ENCODE assay signal across 1 mouse cellular context in the genomic region with DNA sequence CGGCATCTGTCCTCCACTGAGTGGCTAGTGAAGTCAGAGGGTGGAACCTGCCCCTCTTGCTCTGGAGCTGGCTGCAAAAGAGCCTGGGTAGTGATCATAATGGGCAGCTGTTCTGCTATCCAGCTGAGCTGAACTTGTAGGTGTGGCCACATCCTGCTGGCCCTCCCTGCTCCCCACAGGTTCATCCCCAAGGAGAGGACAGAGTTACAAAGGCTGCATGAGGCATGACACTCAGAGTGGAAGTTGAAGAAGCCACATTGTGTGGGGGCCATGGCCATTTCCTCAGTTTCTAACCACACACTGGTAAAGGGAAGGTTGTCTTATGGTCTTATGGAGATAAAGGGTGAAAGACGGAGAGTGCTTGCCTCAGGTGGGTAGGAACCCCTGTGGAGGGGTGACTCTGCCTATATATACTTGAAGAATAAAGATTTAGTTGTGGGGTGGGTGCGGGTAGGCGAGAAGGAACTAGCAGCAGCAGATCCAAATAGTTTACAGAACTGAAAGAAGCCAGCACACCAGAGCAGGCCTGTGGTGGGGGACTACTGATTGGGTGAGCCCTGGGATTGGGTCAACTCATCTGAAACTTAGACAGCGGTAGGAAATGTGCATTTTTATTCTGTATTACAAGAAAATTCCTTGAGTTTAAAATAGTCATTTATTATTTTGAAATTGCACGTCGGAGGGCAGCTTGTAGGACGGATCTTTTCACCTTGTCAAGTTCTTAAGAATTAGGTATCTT.
TF ChIP-seq lines count a peak whose summit lies in the region.

No protein-coding gene starts in this region.

TF ChIP-seq in CH12.LX, 34 proteins besides CTCF, POLR2A, EP300 and RAD21 (continued from another document):
- 0 out of 2 replicates have a peak, but pooled peaks have one; percentile 4 for TF ChIP-seq JUN (IDR thresholded peaks at IDR 0.05; ENCODE audit: insufficient read depth, low read depth, low read length)
- no peak for TF ChIP-seq MAFK (IDR thresholded peaks at IDR 0.05; ENCODE audit: insufficient replicate concordance, low read length)
- TF ChIP-seq IRF4 (IDR thresholded peaks at IDR 0.05; ENCODE audit: low read depth, low read length) = peak; percentile 90
- no peak for TF ChIP-seq HCFC1 (IDR thresholded peaks at IDR 0.05; ENCODE audit: low read depth, low read length)
- no peak for TF ChIP-seq PAX5 (IDR thresholded peaks at IDR 0.05; ENCODE audit: low read length)
- TF ChIP-seq ZKSCAN1 (IDR thresholded peaks at IDR 0.05; ENCODE audit: borderline replicate concordance, low read depth, low read length) = no peak
- no peak for TF ChIP-seq E2F4 (IDR thresholded peaks at IDR 0.05; ENCODE audit: insufficient replicate concordance, low read depth, low read length)
- TF ChIP-seq JUND (conservative IDR thresholded peaks at IDR 0.05; ENCODE audit: low read depth, low read length) = peak; percentile 57; the same call in 1 of the 2 replicates
- TF ChIP-seq NELFE (IDR thresholded peaks at IDR 0.05; ENCODE audit: low read depth, low read length) = no peak
- TF ChIP-seq SMC3 (IDR thresholded peaks at IDR 0.05; ENCODE audit: low read depth, low read length) = no peak
- no peak for TF ChIP-seq ZNF384 (IDR thresholded peaks at IDR 0.05; ENCODE audit: low read depth, low read length)
- TF ChIP-seq NRF1 (IDR thresholded peaks at IDR 0.05; ENCODE audit: low read depth, low read length) = no peak
- TF ChIP-seq TBP (conservative IDR thresholded peaks at IDR 0.05; ENCODE audit: low read depth, low read length) = no peak
